Mouse (Mus musculus): ENCODE data around the gene Dbnl.

Dbnl gene

DNA sequence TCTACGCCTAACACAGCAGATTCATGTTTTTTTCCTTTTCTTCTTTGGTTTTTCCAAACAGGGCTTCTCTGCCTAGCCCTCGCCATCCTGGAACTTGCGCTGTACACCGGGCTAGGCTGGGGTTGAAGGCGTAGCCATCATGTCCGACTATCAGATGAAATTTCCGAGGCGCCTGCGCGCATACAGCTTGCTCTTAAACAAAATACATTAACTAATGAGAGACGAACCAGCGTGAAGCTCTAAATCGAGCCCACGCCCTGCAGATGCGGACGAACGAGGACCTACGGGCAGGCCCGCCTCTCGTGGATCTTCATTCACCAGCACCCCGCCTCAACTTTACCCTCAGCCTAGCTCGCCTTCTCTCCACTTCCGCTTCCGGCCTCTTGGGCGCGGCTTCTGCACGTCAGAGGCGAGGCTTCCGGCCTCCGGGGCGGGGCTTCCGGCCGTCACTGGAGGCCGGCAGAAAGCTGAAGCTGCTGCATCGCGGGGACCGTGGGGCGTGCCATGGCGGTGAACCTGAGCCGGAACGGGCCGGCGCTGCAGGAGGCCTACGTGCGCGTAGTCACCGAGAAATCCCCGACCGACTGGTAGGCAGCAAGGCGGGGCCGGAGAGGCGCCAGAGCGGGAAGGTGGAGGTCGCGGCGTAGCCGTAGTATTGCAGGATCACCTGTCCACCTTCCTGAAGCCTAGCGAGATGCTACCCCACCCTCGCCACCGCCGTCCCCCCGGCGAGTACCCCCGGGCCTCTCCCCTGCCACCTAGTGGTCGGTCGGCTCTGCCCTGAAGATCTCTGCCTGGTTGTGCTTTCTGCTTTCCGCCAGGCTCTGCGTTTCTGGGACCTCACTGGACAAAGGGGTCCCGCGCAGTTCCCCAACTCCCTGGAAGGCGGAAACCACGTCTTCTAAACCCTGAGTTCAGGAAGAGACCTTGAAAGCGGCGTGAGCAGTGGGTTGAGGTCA lies at the start of gene Dbnl:
TSS of gene Dbnl (plus strand) at position 433 of the 959 bp plus-strand sequence.
- DNase-seq: peak; percentile 98

DNA sequence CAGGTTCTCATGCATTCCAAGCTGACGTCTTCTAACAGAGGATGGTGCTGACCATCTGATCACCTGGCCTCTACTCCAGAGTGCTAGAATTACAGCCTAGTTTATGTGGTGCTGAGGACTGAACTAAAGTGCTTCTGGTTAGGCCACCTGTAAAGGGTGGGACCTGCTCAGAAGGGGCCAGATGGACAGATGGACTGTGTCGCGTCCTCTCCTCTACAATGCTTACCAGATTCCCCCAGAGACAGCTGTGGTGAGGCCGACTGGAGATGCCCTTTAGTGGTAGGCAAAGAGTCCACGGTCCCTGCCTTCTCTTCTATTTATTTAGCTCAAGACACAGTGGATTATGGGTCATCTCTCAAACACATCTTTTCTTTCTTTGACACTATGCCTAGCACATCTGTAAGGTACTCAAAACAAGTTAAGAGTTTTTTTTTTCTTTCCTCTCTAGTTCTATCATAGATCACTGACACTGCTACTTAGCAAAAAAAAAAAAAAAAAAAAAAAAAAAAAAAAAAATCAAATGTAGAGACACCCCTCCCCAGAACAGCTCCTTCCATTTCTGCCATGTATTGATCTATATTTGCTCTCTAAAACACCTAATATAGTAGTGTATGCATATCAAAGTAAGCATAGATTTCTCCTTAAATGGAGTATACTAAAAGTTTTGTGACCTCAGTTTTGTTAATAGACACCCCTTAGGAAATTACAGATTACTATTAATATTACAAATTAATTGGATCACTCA lies 49.2 kb upstream of the Dbnl start:
- DNase-seq: no peak

DNA sequence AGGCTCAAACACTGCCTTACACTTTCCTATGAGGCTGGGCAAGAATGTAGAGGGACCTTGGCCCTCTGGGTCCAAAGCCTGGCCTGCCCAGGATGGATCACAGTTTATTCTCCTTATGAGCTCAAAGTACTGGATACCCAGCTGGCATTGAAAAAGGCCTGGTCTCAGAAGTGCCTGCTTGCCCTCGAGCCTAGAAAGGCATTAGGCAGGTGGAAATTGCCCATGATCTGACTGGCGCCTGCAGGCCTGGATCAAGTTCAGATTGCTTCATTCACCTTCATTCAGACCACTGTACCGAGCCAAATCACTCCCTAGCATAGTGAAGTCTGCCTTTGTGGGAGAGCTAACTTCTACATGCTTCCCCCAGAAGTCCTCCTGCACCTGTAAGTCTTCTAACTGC lies 48.4 kb upstream of the Dbnl start:
- DNase-seq: no peak

DNA sequence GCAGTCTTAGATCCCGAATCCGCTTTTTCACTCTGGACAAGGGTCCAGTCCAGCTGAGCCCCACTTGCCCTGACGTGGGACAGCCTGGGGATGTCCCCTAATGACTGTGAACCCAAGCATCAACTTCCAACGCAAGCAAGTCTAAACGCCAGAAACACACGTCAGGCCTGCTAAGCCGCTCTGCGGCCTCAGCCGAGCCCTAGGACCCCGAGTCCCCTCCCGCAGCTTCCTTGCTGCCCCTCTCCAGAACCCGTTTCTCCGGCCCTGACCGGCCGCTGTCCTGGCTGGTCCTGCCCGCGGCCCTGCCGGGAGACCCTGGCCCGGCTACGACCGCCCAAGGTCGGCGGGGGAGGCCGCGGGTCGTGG lies 47.7 kb upstream of the Dbnl start:
- no peak for DNase-seq

DNA sequence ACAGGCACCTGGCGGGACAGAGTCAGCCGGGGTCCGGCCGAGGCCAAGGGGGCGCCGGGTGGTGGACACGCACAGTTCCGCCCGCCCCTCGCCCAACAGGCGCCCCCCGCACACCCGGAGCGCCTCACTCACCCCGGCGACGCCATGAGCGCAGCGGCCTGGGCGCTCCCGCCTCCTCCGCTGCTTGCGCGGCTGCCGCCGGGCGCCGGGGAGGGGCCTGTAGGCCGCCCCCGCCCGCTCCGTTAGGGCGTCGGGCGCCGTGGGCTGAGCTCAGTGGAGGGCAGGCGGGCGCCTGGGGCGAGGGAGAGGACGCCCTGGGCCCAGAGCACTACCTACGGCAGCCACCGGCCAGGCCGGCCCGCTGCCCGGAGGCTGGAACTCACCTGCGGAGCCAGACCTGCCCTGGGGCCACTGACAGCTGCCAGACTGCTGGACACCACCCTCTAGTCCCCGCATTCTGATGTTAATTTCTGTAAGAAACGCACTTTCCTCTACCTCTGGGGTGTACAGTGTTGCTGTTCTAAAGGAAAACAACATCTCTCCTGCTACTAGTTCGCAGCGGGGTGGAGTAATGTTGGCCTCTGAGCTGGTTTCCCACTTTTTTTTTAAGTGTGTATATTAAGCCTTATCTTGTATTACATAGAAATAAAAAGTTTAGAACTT lies 47.2 kb upstream of the Dbnl start:
- DNase-seq: peak; percentile 87

DNA sequence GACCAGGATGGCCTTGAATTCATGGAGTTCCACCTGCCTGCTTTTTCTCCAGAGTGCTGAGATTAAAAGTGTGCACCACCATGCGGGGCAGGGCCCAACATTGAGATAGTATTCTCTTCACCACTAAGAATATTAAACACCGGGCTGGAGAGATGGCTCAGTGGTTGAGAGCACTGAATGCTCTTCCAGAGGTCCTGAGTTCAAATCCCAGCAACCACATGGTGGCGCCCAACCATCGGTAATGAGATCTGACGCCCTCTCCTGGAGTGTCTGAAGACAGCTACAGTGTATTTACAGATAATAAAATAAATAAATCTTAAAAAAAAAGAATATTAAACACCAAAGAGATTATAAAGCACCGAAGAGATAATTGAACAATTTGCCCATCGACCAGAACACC lies 46.2 kb upstream of the Dbnl start:
- DNase-seq: peak; percentile 53

DNA sequence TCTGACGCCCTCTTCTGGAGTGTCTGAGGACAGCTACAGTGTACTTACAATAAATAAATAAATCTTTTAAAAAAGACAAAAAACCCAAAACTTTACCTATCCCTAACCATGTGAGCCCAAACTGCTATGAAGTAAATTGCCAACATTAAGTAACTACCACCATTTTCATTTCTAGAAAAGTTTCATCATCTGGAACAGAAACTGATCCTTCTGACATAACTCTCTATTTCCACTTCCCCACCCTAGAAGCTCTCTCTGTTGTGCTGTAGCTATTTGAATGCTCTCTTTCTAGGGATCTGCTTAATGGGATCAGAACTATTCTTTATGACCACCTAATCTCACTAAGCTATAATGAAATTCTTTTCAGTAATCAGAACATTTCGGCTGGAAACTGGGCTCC lies 43.3 kb upstream of the Dbnl start:
- no peak for DNase-seq

DNA sequence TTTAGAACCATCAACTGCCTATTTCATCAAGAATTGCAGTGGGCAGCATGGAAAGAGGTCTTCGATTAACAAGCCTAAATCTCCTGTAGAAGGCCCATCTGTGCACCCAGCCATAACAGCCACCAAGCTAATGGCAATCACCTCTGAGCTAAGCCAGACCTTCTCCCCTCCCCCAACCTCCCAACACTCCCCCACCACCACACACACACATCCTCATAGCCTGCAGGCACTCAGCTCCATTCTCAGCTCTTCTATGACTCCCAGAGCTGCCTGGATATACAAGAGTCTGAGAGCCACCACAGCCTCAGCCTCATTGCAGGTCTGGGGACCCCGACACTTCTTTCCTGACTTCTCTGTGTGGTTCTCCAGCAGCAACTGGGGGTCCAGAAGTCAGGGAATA lies 34.5 kb upstream of the Dbnl start:
- no peak for DNase-seq

DNA sequence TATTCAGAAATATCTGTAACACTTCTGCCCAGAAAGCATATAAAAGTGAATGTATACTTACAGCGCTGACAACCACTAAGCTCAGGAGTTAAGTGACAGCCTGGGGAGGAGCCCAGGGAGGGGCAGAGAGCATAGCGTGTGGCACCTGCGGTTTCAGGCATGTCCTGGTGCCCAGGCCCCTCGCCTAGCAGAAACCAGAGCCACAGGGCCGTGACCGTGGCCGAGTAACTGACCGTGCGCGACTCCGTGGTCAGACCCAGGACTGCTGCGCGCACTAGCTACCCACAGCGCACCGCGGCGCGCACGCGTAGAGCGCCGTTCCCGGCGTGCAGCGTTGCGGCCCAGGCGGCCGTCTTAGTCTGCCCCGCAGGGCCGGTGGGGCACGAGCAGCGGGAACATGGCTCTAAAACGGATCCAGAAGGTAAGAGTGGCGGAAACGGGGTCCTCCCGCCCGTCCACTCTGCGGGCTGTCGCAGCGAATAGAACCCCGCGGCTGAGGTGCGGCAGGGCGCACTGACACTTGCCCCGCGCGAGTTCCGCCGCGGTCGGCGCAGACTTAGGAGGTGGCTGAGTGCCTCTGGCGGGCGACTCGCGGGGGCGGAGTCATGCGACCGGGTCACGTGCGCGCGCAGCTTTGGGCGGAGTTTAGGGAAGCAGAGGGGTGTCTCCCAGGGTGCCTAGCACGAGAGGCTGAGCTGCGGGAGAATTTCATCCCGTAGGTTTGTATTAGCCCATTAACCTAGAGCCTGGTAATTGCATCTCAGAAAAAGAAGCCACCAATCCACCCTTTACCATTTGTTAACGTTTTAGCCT lies 26.3 kb upstream of the Dbnl start, which contains the start of gene Urgcp:
TSS of gene Urgcp (minus strand) at position 557 of the 813 bp plus-strand sequence.
- peak; percentile 97 for DNase-seq

DNA sequence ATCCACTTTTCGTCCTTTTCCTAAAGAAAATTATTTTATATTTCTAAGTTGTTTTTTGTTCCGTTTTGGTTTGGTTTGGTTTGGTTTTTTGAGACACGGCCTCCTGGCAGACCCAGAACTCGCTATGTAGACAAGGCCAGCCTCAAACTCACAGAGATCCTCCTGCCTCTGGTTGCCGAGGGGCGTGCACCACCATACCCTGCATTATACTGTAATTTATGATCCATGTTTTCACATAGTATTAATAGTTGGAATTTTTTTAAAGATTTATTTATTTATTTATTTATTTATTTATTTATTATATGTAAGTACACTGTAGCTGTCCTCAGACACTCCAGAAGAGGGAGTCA lies 25.7 kb upstream of the Dbnl start:
- DNase-seq: no peak

DNA sequence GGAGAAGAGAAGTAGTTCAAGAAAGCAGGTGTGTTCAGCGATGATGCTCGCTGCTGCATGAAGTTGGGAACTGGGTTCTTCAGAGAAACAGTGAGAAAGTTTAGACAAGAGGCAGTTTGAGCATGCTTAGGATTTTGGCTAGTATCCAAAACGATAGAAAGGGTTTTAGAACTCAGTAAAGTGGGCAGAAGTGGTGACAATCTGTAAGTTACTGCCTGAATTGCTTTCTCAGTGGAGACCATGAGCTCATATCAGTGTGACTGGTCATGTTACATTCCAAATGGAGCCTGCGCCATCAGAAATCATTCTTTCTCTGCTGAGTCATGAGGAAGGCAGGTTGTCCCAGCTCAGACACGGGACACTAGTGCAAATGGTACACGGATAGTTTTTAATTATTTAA lies 22.3 kb upstream of the Dbnl start:
- DNase-seq: no peak

DNA sequence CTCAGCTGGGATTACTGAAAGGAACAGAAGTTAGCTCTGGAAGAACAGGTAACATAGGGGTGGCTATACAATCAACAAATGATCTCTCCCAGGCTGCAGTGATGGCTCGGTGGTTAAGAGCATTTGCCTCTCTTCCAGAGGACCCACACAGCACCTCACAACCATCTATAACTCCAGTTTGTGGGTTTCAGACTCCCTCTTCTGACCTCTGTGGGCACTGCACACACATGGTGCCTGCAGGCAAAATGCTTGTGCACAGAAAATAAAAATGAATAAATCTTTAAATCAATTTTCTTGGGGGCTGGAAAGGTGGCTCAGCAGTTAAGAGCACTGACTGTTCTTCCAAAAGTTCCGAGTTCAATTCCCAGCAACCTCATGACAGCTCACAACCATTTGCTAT lies 9.8 kb upstream of the Dbnl start:
- DNase-seq: peak; percentile 16

DNA sequence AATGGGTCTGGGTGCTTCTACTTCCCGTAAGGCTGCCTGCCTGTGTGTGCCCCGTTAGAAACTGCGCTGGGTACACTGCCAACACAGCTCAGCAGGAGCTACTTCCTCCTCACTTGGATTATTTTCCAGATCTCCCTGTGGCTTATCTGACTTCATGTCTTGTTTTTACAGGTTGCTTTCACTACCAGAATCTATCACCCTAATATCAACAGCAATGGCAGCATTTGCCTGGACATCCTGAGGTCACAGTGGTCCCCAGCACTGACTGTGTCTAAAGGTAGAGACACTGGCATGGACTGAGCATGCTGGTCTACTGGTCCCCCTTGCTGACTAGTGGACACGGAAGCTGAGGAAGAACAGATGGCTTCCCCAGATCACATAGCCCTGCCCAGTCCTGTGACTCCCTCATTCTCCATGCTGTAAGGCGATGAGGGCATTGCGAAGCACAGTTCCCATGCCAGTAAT lies 8.2 kb upstream of the Dbnl start:
- no peak for DNase-seq

DNA sequence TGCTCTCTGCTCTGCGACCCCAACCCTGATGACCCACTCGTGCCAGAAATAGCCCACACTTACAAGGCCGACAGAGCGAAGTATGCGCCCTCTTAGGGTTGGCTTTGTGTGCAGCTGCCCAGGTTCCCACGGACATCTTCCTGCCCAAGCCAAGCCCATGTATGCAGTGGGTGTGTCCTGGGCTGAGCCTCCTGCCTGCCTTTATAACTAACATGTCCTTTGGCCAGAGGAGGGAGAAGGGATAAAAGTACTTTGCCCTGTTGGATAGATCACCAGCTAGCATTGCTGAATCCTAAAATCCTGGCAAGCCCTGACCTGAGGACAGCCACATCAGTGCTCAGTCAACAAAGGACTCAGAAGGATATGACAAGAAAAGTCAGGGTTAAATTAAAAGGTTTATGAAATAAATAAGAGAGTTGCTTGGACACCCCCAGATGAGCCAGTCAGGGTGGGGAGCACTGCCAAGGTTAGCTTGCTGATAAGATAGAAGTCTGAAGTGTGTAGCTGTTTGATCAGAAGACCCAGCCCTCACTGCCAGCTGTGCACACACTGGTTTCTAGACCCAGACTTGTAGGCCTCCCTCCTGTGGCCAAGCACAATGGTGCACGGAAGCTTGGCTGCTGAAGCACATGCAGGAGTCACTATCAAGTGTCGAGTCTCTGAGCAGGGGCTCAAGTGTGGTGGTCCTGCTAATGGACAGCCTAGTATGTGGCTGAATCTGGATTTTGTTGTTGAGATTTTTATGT lies 5.9 kb upstream of the Dbnl start:
- DNase-seq: peak; percentile 48

DNA sequence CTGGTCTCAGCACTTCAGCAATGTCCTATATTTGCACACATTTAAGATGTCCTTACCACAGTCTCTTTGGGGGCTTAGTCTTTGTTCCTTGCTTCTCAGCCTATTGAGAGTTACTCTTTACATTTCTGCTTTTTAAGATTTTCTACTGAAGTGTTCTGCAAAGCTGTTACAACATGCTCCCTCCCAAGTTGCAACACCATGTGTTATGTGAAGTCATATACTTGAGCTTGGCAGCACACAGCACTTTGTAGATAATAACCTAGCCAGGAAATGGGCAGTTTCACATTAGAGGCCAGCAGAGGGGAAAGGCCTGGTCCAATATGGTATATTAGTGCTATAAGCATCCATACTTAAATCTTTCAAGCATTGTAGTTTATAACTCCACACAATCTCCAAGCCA lies 2.6 kb upstream of the Dbnl start:
- no peak for DNase-seq

DNA sequence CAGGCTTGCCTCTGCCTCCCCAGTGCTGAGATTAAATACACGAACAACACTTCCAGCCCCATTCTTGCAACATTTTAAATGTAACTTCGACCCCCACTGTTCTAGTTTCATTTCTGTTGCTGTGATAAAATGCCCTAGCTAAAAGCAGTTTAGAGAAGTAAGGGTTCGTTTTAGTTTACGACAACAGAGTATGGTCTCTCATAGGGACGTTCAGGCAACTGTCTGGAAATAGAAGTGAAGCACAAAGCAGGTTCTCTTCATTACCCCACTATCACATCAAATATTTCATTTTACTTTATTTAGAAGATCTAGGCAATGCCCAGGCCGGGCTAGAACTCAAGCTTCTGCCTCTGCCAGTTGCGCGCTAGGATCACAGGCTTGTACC lies 625 bp upstream of the Dbnl start:
- DNase-seq: no peak

DNA sequence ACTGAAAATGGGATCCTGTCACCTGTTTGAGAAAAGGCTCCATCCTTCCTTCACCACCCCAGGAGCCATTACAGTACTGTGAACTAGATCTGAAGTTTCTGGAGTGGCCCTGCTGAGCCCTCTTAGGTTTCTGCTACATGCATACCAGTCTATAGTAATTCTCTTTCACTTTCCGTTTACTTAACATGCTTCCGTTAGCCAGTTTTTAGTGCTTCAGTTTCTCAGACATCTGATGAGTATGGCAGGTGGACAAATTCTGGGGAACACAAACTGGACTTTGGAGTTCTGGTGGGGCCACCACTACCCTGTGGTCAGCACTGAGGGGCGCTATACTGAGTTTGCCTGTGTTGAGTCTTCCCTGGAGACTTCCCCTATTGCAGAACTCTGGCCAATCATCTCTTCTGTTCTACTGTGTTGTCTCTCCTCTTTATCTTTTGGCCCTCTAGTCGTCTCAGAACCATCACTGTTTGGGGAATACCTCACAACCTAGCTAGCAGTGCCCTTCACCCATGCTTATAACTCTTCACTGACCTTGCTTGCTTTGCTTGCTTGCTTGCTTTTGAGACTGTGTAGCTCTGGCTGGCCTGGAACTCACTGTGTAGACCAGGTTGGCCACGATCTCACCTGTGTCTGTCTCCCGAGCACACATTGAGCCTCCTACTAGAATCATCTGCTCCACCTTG lies 924 bp downstream of the Dbnl start:
- DNase-seq: peak; percentile 29

DNA sequence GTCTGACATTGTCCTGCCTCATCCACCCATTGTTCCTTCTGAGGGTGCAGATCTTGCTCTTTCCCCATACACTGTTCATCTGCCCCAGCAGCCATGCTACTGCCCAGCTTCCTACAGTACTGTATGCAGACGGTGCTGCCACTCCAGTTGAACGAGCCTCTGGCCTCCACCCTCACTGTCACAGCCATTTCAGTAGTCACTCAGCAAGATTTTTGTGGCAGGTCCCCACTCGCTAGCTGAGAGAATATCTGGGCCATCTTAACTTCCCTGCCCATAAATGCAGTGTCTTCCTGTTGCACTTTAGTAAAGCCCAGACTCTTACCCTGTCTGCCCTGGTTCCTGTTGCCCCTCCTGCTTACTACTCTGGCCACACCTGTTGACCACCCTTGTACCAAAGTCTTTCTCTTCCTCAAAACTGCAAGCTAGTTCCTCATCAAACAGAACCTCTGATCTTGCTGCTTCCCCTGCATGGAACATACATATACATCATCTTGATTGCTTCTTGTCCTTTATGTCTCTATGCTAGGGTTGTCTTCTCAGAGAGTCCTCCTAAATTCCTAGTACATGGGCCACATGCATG lies 1.6 kb downstream of the Dbnl start:
- no peak for DNase-seq

DNA sequence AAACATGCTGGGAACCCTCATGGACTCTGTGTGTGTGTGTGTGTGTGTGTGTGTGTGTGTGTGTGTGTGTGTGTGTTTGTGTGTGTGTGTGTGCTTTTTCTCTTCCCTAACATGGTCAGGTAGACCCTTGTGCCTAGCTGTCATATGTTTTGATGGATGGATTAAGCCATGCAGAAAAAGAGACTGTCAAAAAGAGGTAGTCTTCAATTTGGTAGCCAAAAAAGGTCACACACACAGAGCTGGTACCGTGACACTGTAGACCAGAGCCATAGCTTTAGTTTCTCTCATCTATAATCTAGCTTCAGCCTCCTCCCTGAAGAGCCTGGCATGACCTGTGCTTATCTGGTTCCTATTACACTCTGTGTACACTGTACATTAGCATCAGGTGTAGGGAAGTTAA lies 2.1 kb downstream of the Dbnl start:
- DNase-seq: no peak

DNA sequence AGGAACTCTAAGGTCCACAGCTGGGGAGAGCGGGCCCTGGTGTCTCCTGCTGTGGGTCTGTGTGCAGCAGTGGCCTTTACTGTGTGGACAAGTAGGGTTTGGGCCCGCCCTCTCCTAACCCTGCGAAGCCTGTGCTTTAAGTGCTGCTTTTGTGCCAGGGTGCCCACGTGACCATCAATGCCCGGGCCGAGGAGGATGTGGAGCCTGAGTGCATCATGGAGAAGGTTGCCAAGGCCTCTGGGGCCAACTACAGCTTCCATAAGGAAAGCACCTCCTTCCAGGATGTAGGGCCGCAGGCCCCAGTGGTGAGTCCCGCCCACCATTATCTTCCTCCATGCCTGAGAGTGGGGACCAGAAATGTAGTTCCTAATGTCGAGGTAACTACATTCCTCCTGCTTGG lies 7.0 kb downstream of the Dbnl start:
- DNase-seq: no peak

DNA sequence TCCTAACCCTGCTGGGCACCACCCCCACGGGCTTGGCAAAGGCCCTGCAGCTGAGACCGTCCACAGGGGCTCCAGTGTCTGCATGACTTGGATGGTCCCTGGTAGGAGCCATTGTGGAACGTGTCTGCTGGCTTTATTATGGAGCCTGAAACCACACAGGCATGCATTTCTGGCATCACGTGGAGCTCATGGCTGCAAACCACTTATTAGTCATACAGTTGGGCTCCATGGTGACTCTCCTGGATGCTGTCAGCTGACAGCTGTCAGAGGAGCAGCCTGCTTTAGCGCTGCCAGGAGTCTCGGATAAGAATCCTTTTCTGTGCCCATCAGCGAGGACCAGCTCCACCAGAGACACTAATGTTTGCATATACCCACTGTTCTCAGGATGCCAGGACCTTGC lies 7.4 kb downstream of the Dbnl start:
- no peak for DNase-seq

Measured in thymus, postnatal 14 days (tissue).